Mouse (Mus musculus) midbrain, embryonic 16.5 days (tissue): ENCODE measurements around the gene 2810408A11Rik. TPM values are rescaled to one million over a fixed set of nuclear protein-coding genes. Genes with fewer than 3 reads are reported as not detected.

ENCODE experiments used
- microRNA-seq: library from miRNA; unstranded; fragments of <30 nt; microRNA quantifications from one replicate; pipeline ENCODE4, GENCODE M21; 2017
- polyA plus RNA-seq: library from polyadenylated mRNA; unstranded; fragments of >200 nt; fragmentation: Nextera tagmentation; extraction: Ambion mirVana; gene quantifications from 2 replicates; pipeline ENCODE4 v1.2.1, GENCODE M21; 2015

2810408A11Rik gene
- polyA plus RNA-seq, 1 experiment from 2014 or later, result 6.6 TPM

Small RNA genes lying within 50 kb of the gene (microRNA-seq; reads per million reads assigned to microRNA genes)
- not detected for gene Mir6924

Other genes with a start within 250 kb of the 2810408A11Rik start
- not detected in 2 replicates for gene Sox15, start 245.7 kb downstream of the 2810408A11Rik start, polyA plus RNA-seq
- gene Mpdu1, start 238.3 kb downstream of the 2810408A11Rik start, polyA plus RNA-seq, result 101 and 104 TPM in 2 replicates
- gene Cd68, start 234.8 kb downstream of the 2810408A11Rik start, polyA plus RNA-seq, result 6.4 and 9.7 TPM in 2 replicates
- gene Eif4a1, start 228.6 kb downstream of the 2810408A11Rik start, polyA plus RNA-seq, result 477 and 496 TPM in 2 replicates
- gene Senp3, start 218.9 kb downstream of the 2810408A11Rik start, polyA plus RNA-seq, result 94.0 and 98.5 TPM in 2 replicates
- gene Tnfsf13, start 215.2 kb downstream of the 2810408A11Rik start, polyA plus RNA-seq, result 0.53 and 0.66 TPM in 2 replicates
- 2.3 and 3.0 TPM in 2 replicates for gene Tnfsf12, start 205.1 kb downstream of the 2810408A11Rik start, polyA plus RNA-seq
- 0.60 and 0.87 TPM in 2 replicates for gene Tnfsfm13, start 204.9 kb downstream of the 2810408A11Rik start, polyA plus RNA-seq
- gene Polr2a, start 142.3 kb downstream of the 2810408A11Rik start, polyA plus RNA-seq, result 13.0 and 15.5 TPM in 2 replicates
- 0.21 and 0.22 TPM in 2 replicates for gene Slc35g3, start 139.0 kb downstream of the 2810408A11Rik start, polyA plus RNA-seq
- 4.2 and 5.2 TPM in 2 replicates for gene Zbtb4, start 135.1 kb downstream of the 2810408A11Rik start, polyA plus RNA-seq
- gene Chrnb1, start 105.0 kb downstream of the 2810408A11Rik start, polyA plus RNA-seq, result 1.4 and 1.6 TPM in 2 replicates
- 4.1 and 4.5 TPM in 2 replicates for gene Fgf11, start 99.1 kb downstream of the 2810408A11Rik start, polyA plus RNA-seq
- 0.54 and 0.56 TPM in 2 replicates for gene Tmem102, start 95.4 kb downstream of the 2810408A11Rik start, polyA plus RNA-seq
- gene Gm39566, start 85.7 kb downstream of the 2810408A11Rik start, polyA plus RNA-seq, result not detected in 2 replicates
- gene Spem2, start 82.5 kb downstream of the 2810408A11Rik start, polyA plus RNA-seq, result not detected in 2 replicates
- gene Spem1, start 78.8 kb downstream of the 2810408A11Rik start, polyA plus RNA-seq, result 0.24 and 0.68 TPM in 2 replicates
- 20.6 and 21.5 TPM in 2 replicates for gene Nlgn2, start 63.2 kb downstream of the 2810408A11Rik start, polyA plus RNA-seq
- 271 and 312 TPM in 2 replicates for gene Tmem256, start 62.5 kb downstream of the 2810408A11Rik start, polyA plus RNA-seq
- 46.3 and 48.1 TPM in 2 replicates for gene Plscr3, start 54.6 kb downstream of the 2810408A11Rik start, polyA plus RNA-seq
- gene Tnk1, start 42.3 kb downstream of the 2810408A11Rik start, polyA plus RNA-seq, result 0.11 and 0.35 TPM in 2 replicates
- not detected in 2 replicates for gene Tmem95, start 23.0 kb downstream of the 2810408A11Rik start, polyA plus RNA-seq
- gene Kctd11, start 19.6 kb downstream of the 2810408A11Rik start, polyA plus RNA-seq, result 1.3 and 1.9 TPM in 2 replicates
- gene Acap1, start 5.4 kb downstream of the 2810408A11Rik start, polyA plus RNA-seq, result 0.26 and 0.42 TPM in 2 replicates
- 18.7 and 24.1 TPM in 2 replicates for gene Neurl4, start 85 bp upstream of the 2810408A11Rik start, polyA plus RNA-seq
- gene Gps2, start 12.9 kb upstream of the 2810408A11Rik start, polyA plus RNA-seq, result 70.3 TPM in 2 replicates
- 1,061 and 1,062 TPM in 2 replicates for gene Eif5a, start 21.0 kb upstream of the 2810408A11Rik start, polyA plus RNA-seq
- 5.1 and 7.2 TPM in 2 replicates for gene Ybx2, start 34.8 kb upstream of the 2810408A11Rik start, polyA plus RNA-seq
- gene Slc2a4, start 47.2 kb upstream of the 2810408A11Rik start, polyA plus RNA-seq, result 3.1 and 3.2 TPM in 2 replicates
- gene Cldn7, start 63.8 kb upstream of the 2810408A11Rik start, polyA plus RNA-seq, result 0.40 and 0.70 TPM in 2 replicates
- 23.0 and 24.4 TPM in 2 replicates for gene Ctdnep1, start 80.2 kb upstream of the 2810408A11Rik start, polyA plus RNA-seq
- gene Elp5, start 81.5 kb upstream of the 2810408A11Rik start, polyA plus RNA-seq, result 162 and 173 TPM in 2 replicates
- 527 and 528 TPM in 2 replicates for gene Gabarap, start 90.2 kb upstream of the 2810408A11Rik start, polyA plus RNA-seq
- gene Phf23, start 94.8 kb upstream of the 2810408A11Rik start, polyA plus RNA-seq, result 51.2 and 58.6 TPM in 2 replicates
- 21.9 and 26.1 TPM in 2 replicates for gene Dvl2, start 99.6 kb upstream of the 2810408A11Rik start, polyA plus RNA-seq
- 56.3 and 61.6 TPM in 2 replicates for gene Acadvl, start 114.4 kb upstream of the 2810408A11Rik start, polyA plus RNA-seq
- gene Dlg4, start 116.0 kb upstream of the 2810408A11Rik start, polyA plus RNA-seq, result 23.4 and 30.0 TPM in 2 replicates
- 2.3 and 3.0 TPM in 2 replicates for gene Asgr1, start 153.1 kb upstream of the 2810408A11Rik start, polyA plus RNA-seq
- not detected in 2 replicates for gene Asgr2, start 191.7 kb upstream of the 2810408A11Rik start, polyA plus RNA-seq
- 1.1 and 1.2 TPM in 2 replicates for gene Mgl2, start 229.3 kb upstream of the 2810408A11Rik start, polyA plus RNA-seq